8 mouse cellular contexts compared by ENCODE assay signal in genomic region chr3:27982436-27983017, GRCm38 (mm10). TPM values are rescaled to one million over a fixed set of nuclear protein-coding genes. Genes with fewer than 3 reads are reported as not detected.
DNase-seq lines count a peak whose midpoint lies in the region; ATAC-seq lines count a peak whose summit lies in the region.

No protein-coding gene starts in this region.

- peak; percentile 55; the same call in 1 of the 2 replicates for ATAC-seq in limb, embryonic 15.5 days (ENCODE audit: insufficient number of reproducible peaks, low FRiP score, low TSS enrichment, low read depth)

- DNase-seq in 3134 (ENCODE audit: extremely low read depth, insufficient read length, low spot score), result peak; percentile 60
- DNase-seq in adrenal gland, postnatal 10 days, result peak; percentile 77
- DNase-seq in fat pad, adult 2 months (ENCODE audit: extremely low read depth, low read depth, low spot score), result peak; percentile 79
- DNase-seq in heart, adult 9 months (ENCODE audit: low spot score in 2 of 2), result peak; percentile 77 to 85
- DNase-seq in kidney, postnatal 10 days, result peak; percentile 86
- peak; percentile 63 for DNase-seq in ovary, adult 18-20 months (ENCODE audit: low spot score)
- DNase-seq in urinary bladder, postnatal 25 days (ENCODE audit: low spot score), result peak; percentile 55

- H3K9ac ChIP-seq in limb, embryonic 15.5 days, result no peak overlapping the region

- H3K27ac ChIP-seq in limb, embryonic 15.5 days, result no peak overlapping the region

- H3K4me1 ChIP-seq in limb, embryonic 15.5 days, result peaks cover 17% of the 10 kb centered on the region; the same call in 1 of the 2 replicates

- no peaks in the 10 kb centered on the region for H3K9me3 ChIP-seq in limb, embryonic 15.5 days

- 35% methylated on average over 7 of the region's 7 CpGs for WGBS in limb, embryonic 15.5 days

- no peaks in the 10 kb centered on the region for H3K36me3 ChIP-seq in limb, embryonic 15.5 days

- no peak overlapping the region for H3K4me3 ChIP-seq in limb, embryonic 15.5 days

- H3K27me3 ChIP-seq in limb, embryonic 15.5 days, result no peaks in the 10 kb centered on the region

- no peak overlapping the region for H3K4me2 ChIP-seq in limb, embryonic 15.5 days

RNA-seq across cellular contexts. Expression of gene Pld1, which starts 44.0 kb away (rescaled TPM):
- 10 to 100 TPM; 11.7 to 12.6 TPM for total RNA-seq in adrenal gland, postnatal 10 days (2021)
- 7.5 and 8.9 TPM in 2 replicates for polyA plus RNA-seq in limb, embryonic 15.5 days (2015; fragmentation: Nextera tagmentation; extraction: Ambion mirVana)
